Mouse (Mus musculus): ENCODE results near the gene Cyp1a1.

DNA sequence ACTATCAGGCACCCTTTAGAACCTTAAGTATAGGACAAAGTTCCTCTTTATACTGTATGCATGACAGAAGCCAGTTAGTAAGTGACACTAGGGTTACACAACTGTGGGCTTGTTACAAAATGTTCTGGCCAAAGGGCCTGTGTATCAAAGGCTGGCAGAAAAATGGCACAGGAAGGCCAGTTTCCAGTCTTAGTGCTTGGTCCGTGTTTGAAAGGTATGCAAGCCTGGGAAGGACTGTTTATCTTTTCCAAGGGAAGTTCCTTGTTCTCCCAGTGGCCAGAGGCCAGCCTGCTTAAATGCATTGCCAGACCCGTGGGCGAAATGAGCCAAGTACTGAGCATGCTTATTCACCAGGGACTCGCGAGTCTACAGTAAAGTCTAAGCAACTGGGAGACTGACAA lies 35.6 kb downstream of the Cyp1a1 start:
- no peak for TF ChIP-seq HCFC1 (IDR thresholded peaks at IDR 0.05; ENCODE audit: borderline replicate concordance, insufficient read depth, low read length)
- no peak for TF ChIP-seq MAFK (IDR thresholded peaks at IDR 0.05; ENCODE audit: insufficient read depth, low read depth, low read length)

Measured in ES-E14 (cell line).